Mouse (Mus musculus): Measurements from ENCODE around the gene Rai14.

Rai14 gene

GRCm38 (mm10) chr15:10687365-10687764 is 27.1 kb downstream of the Rai14 start:
- no peak for DNase-seq

GRCm38 (mm10) chr15:10685692-10686430 is 28.6 kb downstream of the Rai14 start:
- peak; percentile 91 for DNase-seq

- no peak for DNase-seq
These were observed 30.7 kb downstream of the Rai14 start for GRCm38 (mm10) chr15:10683687-10684203.

- no peak for DNase-seq
These were observed 33.9 kb downstream of the Rai14 start for GRCm38 (mm10) chr15:10680514-10680913.

GRCm38 (mm10) chr15:10679571-10679970 is 34.9 kb downstream of the Rai14 start:
- peak; percentile 95 for DNase-seq

GRCm38 (mm10) chr15:10675801-10676200 is 38.6 kb downstream of the Rai14 start:
- peak; percentile 33 for DNase-seq

GRCm38 (mm10) chr15:10672880-10673279 is 41.5 kb downstream of the Rai14 start:
- no peak for DNase-seq

- DNase-seq = peak; percentile 94
These were observed 42.6 kb downstream of the Rai14 start for GRCm38 (mm10) chr15:10671868-10672267.

GRCm38 (mm10) chr15:10670107-10670506 is 44.3 kb downstream of the Rai14 start:
- peak; percentile 53 for DNase-seq

- DNase-seq = peak; percentile 76
These were observed 46.1 kb downstream of the Rai14 start for GRCm38 (mm10) chr15:10668120-10668900.

GRCm38 (mm10) chr15:10665816-10666215 is 48.6 kb downstream of the Rai14 start:
- peak; percentile 15 for DNase-seq

GRCm38 (mm10) chr15:10664529-10664898 is 49.9 kb downstream of the Rai14 start:
- DNase-seq = peak; percentile 77

GRCm38 (mm10) chr15:10663793-10664528 is 50.5 kb downstream of the Rai14 start:
- peak; percentile 90 for DNase-seq

- DNase-seq = peak; percentile 87
These were observed 52.3 kb downstream of the Rai14 start for GRCm38 (mm10) chr15:10661961-10662606.

- DNase-seq = peak; percentile 50
These were observed 55.6 kb downstream of the Rai14 start for GRCm38 (mm10) chr15:10658803-10659202.

- peak; percentile 75 for DNase-seq
These were observed 58.3 kb downstream of the Rai14 start for GRCm38 (mm10) chr15:10656146-10656545.

GRCm38 (mm10) chr15:10655151-10655905 is 59.1 kb downstream of the Rai14 start:
- DNase-seq = peak; percentile 18

GRCm38 (mm10) chr15:10654696-10655095 is 59.7 kb downstream of the Rai14 start:
- no peak for DNase-seq

GRCm38 (mm10) chr15:10652931-10653475 is 61.4 kb downstream of the Rai14 start:
- peak; percentile 11 for DNase-seq

- DNase-seq = peak; percentile 90
These were observed 65.9 kb downstream of the Rai14 start for GRCm38 (mm10) chr15:10648372-10649109.

GRCm38 (mm10) chr15:10646297-10646696 is 68.1 kb downstream of the Rai14 start:
- peak; percentile 28 for DNase-seq

Measured in heart, adult 11 months (tissue).